Mouse (Mus musculus): Measurements from ENCODE around the gene Tmed4. TPM values are rescaled to one million over a fixed set of nuclear protein-coding genes. Genes with fewer than 3 reads are reported as not detected.

Tmed4 gene
- polyA plus RNA-seq, 1 experiment, result 52.3 TPM

GRCm38 (mm10) chr11:6291401-6292115, 16.9 kb upstream of the Tmed4 start, which contains the start of gene Ogdh:
TSS of gene Ogdh (plus strand) at chr11:6291633.
- no peak for TF ChIP-seq GATA1 (IDR thresholded peaks at IDR 0.05; ENCODE audit: low read length)

- TF ChIP-seq GATA1 (IDR thresholded peaks at IDR 0.05; ENCODE audit: low read length), result no peak
Observed at GRCm38 (mm10) chr11:6290883-6291282, 16.2 kb upstream of the Tmed4 start.

GRCm38 (mm10) chr11:6290138-6290537, 15.5 kb upstream of the Tmed4 start:
- TF ChIP-seq GATA1 (IDR thresholded peaks at IDR 0.05; ENCODE audit: low read length), result no peak

DNA sequence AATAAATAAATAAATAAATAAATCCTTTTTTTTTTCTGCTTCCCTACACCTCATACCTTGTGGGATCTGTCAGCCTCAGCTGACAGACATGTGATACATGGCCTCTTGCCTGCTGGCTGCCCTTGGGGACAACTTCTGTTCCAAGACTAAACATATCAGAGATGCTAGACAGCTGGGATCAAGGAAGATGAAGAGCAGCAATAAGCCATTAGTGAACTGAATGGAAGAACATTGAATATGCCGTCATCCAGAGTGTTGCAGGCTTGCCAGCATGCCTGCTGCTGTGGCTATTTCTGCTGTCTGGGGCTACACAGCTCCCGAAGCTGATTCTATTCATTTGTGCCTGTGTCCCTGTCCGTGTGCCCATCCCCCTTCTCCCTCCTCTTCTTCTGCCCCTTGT, 8.3 kb upstream of the Tmed4 start:
- TF ChIP-seq GATA1 (IDR thresholded peaks at IDR 0.05; ENCODE audit: low read length), result no peak

DNA sequence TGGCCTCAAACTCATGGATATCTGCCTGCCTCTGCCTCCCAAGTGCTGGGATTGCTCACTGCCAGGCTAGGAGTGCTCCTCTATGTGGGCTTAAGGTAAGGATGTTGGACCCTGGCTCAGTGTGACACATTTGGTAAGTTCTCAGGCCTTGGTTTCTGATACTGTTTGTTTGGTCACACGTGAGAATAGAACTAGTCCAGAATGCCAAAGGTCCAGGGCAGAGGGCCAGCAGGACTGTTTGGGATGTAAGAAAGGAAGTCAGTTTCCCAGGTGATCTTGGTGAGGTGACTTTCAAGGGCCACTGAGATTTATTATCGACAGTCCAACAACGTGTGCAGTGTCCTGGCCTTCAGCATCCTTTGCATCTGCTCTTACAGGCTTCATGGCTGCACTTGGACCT, 1.8 kb upstream of the Tmed4 start:
- TF ChIP-seq GATA1 (IDR thresholded peaks at IDR 0.05; ENCODE audit: low read length), result no peak

DNA sequence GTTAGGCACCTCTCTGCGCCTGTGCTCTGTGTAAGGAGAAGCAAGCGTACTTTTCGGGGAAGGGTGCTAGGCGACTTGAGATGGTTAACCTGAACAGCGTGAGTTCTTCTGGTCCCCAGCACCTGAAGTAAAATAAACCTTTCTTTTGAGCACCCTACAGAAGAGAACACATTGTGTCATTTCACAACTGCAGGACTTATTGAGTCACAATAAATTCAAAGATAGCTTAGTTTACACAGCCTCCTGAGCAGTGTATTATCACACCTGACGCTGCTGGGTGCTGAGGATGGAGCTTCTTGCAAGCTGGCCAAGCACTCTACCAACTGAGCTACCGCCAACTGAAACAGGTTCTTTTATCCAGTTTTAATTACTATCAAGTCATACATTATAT, 419 bp upstream of the Tmed4 start:
- no peak for TF ChIP-seq GATA1 (IDR thresholded peaks at IDR 0.05; ENCODE audit: low read length)

DNA sequence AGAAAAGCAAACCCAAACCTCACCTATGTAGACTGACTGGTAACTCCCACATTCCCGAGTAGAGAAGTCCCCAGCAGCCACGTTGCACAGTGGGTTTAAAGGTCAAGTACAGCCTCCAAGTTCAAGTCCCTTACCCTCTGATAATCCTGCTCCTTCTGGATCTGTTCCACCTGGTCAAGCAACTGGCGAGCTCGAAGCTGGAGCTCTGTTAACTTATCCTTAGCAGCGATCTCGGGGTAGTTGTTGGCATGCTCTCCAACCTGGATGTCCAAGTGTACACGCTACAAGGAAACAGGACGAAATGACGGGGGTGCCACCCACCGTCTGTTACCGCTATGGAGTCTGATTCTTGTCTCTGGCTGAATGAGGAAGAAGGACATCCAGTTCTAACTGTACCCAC, 1.1 kb downstream of the Tmed4 start:
- no peak for TF ChIP-seq GATA1 (IDR thresholded peaks at IDR 0.05; ENCODE audit: low read length)

GRCm38 (mm10) chr11:6267320-6268254, 7.1 kb downstream of the Tmed4 start, which contains the start of gene Ddx56:
TSS of gene Ddx56 (minus strand) at chr11:6267772.
- TF ChIP-seq GATA1 (IDR thresholded peaks at IDR 0.05; ENCODE audit: low read length), result no peak

GRCm38 (mm10) chr11:6266621-6267020, 8.0 kb downstream of the Tmed4 start:
- TF ChIP-seq GATA1 (IDR thresholded peaks at IDR 0.05; ENCODE audit: low read length), result no peak

DNA sequence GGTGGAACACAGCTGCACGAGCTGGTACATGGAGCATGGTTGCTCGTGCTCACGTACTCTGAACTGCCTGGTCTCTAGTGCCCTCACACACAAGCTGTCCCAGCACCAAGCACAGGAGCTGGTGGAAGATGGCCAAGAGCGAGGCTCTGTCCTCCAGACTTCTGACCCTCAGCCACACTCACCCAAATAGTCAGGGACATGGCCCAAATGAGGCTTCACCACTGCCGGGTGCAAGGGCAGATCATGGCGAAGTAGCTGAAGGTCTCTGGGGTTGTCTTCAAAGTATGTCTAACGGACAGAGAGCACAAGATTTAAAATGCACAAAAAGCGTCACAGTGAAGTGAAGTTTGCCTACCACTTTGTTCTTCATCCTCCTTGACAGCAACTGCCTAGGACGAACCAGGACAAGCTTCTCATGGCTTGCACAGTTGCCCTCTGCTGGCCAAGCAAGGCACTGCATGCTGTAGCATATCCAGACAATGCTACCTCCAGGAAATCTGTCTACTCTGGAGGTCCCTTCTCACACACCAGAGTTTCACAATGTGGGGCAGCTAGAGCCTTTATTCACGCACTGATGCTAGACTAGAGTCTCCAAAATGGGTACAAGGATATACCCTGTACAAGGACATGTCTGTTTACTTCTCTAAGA, 13.1 kb downstream of the Tmed4 start:
- TF ChIP-seq GATA1 (IDR thresholded peaks at IDR 0.05; ENCODE audit: low read length), result no peak

- no peak for TF ChIP-seq GATA1 (IDR thresholded peaks at IDR 0.05; ENCODE audit: low read length)
Observed at GRCm38 (mm10) chr11:6259413-6259812, 15.3 kb downstream of the Tmed4 start.

DNA sequence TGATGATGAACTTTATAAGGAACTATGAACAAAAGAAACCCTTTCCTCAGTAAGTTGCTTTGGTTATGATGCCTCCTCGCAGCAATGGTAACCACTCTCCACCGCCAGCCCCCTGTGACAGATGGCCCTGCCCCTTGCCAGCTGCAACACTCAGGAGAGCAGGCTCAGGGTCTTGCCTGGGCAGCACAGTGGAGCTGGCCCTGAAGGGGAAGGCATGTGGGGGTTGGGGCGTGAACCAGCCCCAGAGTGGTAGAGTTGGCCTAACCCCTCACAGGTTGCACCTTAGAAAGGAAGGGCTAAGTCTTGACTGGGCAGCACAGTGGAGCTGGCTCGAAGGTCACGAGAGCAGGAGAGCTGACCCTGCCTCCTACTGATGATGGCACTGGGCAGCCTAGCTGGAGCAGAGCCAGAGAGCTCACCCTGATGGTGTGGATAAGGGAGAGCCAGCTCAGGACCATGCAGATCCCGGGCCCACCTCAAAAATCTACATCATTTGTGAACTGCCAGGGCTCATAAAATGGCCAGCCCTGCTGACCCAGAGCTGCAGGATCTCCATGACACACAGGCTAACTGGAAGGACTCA, 18.1 kb downstream of the Tmed4 start:
- no peak for TF ChIP-seq GATA1 (IDR thresholded peaks at IDR 0.05; ENCODE audit: low read length)

GRCm38 (mm10) chr11:6252824-6253223, 21.8 kb downstream of the Tmed4 start:
- TF ChIP-seq GATA1 (IDR thresholded peaks at IDR 0.05; ENCODE audit: low read length), result no peak

- TF ChIP-seq GATA1 (IDR thresholded peaks at IDR 0.05; ENCODE audit: low read length), result no peak
Observed at GRCm38 (mm10) chr11:6252248-6252647, 22.4 kb downstream of the Tmed4 start.

DNA sequence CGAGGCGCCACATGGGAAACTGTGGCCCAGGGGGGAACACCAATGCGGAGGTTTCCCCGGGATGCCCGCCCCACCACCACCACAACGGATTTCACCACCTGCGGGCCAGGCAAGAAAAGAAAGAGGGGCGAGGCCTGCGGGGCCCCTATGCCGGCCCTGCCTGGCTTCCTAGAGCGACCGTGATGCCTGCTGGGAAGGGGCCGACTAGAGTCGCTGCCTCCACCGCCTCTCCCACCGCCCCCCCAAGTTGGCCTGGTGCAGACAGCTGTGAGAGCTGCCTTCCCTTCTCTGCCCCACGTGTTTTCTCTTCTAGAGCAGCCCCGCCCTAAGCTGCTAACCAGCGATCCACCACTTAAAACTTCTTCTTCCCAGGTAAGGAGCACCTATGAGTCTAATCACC, 30.0 kb downstream of the Tmed4 start:
- no peak for TF ChIP-seq GATA1 (IDR thresholded peaks at IDR 0.05; ENCODE audit: low read length)

DNA sequence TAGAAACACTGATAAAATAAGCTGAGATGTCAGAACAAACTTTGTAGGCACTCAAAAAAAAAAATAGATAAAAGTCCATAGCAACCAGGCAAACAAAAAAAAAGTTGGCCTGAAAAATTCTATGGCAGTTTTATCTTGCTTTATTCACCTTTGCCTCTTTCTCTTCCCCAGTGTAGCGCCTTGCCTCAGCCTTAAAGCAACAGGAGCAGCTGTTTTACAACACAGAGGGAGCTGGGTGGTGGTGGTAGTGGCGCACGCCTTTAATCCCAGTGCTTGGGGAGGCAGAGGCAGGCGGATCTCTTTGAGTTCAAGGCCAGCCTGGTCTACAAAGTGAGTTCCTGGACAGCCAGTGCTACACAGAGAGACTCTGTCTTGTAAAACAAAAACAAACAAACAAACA, 41.6 kb downstream of the Tmed4 start:
- TF ChIP-seq GATA1 (IDR thresholded peaks at IDR 0.05; ENCODE audit: low read length), result no peak

All from G1E-ER4 (cell line).